Mouse (Mus musculus) cerebellum, postnatal 4 days (tissue): ENCODE measurements at regions not wholly inside any gene's neighbourhood (a gene's known extent, or its start where the extent isn't known, plus 50 kb on each side); places are given as distances from the start of the nearest gene placed in this dataset.

Experiments used
- DNase-seq, 2 experiments: peaks; one replicate each; pipeline ENCODE4 v3.0.0; 2022; ENCODE audit warnings: low spot score in 2 of 2, mixed read lengths in 1 of 2

- DNase-seq, result no peak
Measured at GRCm38 (mm10) chr9:82712769-82713733, 116.3 kb upstream of the Irak1bp1 start.

GRCm38 (mm10) chr9:82728652-82729051 lies 100.7 kb upstream of the Irak1bp1 start:
- DNase-seq, result no peak

GRCm38 (mm10) chr9:82729646-82730045 lies 99.7 kb upstream of the Irak1bp1 start:
- DNase-seq, result no peak

- DNase-seq, result no peak
Measured at GRCm38 (mm10) chr9:82733024-82733585, 96.2 kb upstream of the Irak1bp1 start.

- DNase-seq, result no peak
Measured at GRCm38 (mm10) chr9:82734959-82735358, 94.4 kb upstream of the Irak1bp1 start.

GRCm38 (mm10) chr9:82759979-82760378 lies 69.4 kb upstream of the Irak1bp1 start:
- no peak for DNase-seq

GRCm38 (mm10) chr9:82760682-82761468 lies 68.5 kb upstream of the Irak1bp1 start:
- DNase-seq, result no peak

GRCm38 (mm10) chr9:82763651-82764050 lies 65.7 kb upstream of the Irak1bp1 start:
- DNase-seq, result no peak
